Mouse (Mus musculus) olfactory bulb, adult 2 months (tissue): ENCODE results near the gene Mast4.

Experiments
- CTCF ChIP-seq: fragments of 200-500 bp; IDR thresholded peaks from 2 replicates; pipeline ENCODE4 v1.5.1; 2012; ENCODE audit warnings: low read depth, mild to moderate bottlenecking, low read length, moderate library complexity; ENCODE audit not compliant: insufficient read depth
- POLR2A ChIP-seq: fragments of 200-500 bp; IDR thresholded peaks from 2 replicates; pipeline ENCODE4 v1.6.1; 2012; ENCODE audit warnings: mild to moderate bottlenecking, low read depth, low read length, moderate library complexity; ENCODE audit not compliant: insufficient read depth

- TF ChIP-seq CTCF (no peak), POLR2A (no peak)
These were observed 444.3 kb downstream of the Mast4 start for GRCm38 (mm10) chr13:102889989-102890388.
